Mouse (Mus musculus) brain, embryonic 14.5 days (tissue): ENCODE results near the gene Tex21. TPM values are rescaled to one million over a fixed set of nuclear protein-coding genes. Genes with fewer than 3 reads are reported as not detected.

Experiments used
- DNase-seq: peaks from one replicate; pipeline ENCODE4 v3.0.0-alpha.2; 2011; ENCODE audit warnings: low read depth
- CTCF ChIP-seq: fragments of 200-500 bp; IDR thresholded peaks from 2 replicates; pipeline ENCODE4 v1.5.1; 2012; ENCODE audit warnings: inconsistent platforms, mild to moderate bottlenecking, moderate library complexity, borderline replicate concordance; ENCODE audit not compliant: insufficient read depth, insufficient read length; ENCODE audit errors: extremely low read depth
- POLR2A ChIP-seq: fragments of 200-500 bp; IDR thresholded peaks from 2 replicates; pipeline ENCODE4 v1.6.1; 2012; ENCODE audit warnings: mild to moderate bottlenecking, inconsistent platforms, borderline replicate concordance; ENCODE audit not compliant: poor library complexity, insufficient read depth, insufficient read length, severe bottlenecking; ENCODE audit errors: extremely low read depth
- polyA plus RNA-seq: library from polyadenylated mRNA; depleted of rRNA; stranded (reverse); fragments of >200 nt; gene quantifications from 2 replicates; pipeline ENCODE4 v1.2.3, GENCODE M21; 2012; rRNA removed

Gene Tex21
- 0.04 TPM in 1 of 2 replicates, not detected in the other for polyA plus RNA-seq

DNA sequence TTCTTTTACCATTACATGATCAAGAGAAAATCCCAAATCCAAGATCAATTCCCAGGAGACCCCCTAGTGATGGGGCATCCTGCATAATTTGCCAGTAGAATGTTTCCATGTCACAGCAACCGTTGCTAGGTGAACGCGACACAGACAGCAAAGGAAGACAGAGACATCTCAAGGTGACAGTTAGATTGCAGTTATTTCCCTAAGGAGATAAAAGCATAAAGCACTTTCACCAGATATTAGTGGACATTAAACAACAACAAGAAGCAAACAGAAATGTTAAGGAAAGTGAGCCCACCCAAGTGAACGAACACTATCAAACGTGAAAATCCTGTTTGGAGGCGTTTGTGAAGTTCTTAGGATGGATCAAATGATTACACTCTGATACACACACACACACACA, at the start of gene Tex21:
TSS of gene Tex21 (minus strand) at position 101 of the 400 bp plus-strand sequence.
- no peak for TF ChIP-seq CTCF
- no peak for TF ChIP-seq POLR2A
- peak; percentile 27 for DNase-seq

- peak; percentile 62 for DNase-seq
- TF ChIP-seq POLR2A: no peak
- peak; percentile 77 for TF ChIP-seq CTCF
Measured at GRCm38 (mm10) chr12:76293192-76293591, 46.6 kb upstream of the Tex21 start.

DNA sequence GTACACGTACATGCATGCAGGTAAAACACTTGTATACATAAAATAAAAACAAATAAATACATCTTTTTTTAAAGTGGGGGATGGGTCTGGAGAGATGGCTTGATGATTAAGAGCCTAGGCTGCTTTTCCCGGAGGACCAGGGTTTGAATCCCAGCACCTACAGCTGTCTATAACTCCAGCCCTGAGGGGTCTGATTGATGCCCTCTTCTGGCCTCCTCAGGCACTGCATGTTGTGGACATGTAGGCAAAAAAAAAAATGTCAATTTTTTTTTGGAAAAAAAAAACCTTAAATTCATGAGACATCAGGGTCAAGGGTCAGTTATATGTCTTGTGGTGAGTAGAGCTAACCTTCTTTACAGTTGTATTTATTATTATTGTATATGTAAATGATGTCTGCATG, 43.7 kb upstream of the Tex21 start:
- no peak for DNase-seq
- TF ChIP-seq CTCF: peak; percentile 27; the same call in 1 of the 2 replicates
- TF ChIP-seq POLR2A: no peak

GRCm38 (mm10) chr12:76289428-76289827, 42.9 kb upstream of the Tex21 start:
- DNase-seq: no peak
- TF ChIP-seq CTCF (no peak), POLR2A (no peak)

GRCm38 (mm10) chr12:76288494-76288893, 41.9 kb upstream of the Tex21 start:
- TF ChIP-seq POLR2A (no peak), CTCF (no peak)
- peak; percentile 54 for DNase-seq

GRCm38 (mm10) chr12:76287986-76288385, 41.4 kb upstream of the Tex21 start:
- TF ChIP-seq POLR2A (no peak), CTCF (no peak)
- peak; percentile 88 for DNase-seq

DNA sequence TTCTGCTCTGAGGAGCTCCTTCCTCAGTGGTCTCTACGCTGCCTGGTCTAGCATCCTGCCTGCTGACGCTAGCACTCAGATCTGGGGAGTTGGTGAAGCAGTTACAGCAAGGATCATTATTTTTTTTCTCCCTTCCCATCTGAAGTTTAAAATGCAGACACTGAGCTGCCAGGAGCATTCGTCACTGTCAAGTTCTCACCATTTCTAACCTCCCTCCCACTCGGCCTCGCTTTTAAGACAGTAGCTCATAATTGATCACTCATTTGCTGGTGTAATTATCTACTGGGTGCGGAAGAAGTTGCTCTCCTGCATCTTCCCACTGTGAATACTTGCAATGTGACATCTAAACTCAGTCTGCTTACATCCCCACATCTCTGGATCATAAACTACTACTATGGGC, 38.9 kb upstream of the Tex21 start:
- no peak for DNase-seq
- TF ChIP-seq POLR2A: no peak
- TF ChIP-seq CTCF: no peak

DNA sequence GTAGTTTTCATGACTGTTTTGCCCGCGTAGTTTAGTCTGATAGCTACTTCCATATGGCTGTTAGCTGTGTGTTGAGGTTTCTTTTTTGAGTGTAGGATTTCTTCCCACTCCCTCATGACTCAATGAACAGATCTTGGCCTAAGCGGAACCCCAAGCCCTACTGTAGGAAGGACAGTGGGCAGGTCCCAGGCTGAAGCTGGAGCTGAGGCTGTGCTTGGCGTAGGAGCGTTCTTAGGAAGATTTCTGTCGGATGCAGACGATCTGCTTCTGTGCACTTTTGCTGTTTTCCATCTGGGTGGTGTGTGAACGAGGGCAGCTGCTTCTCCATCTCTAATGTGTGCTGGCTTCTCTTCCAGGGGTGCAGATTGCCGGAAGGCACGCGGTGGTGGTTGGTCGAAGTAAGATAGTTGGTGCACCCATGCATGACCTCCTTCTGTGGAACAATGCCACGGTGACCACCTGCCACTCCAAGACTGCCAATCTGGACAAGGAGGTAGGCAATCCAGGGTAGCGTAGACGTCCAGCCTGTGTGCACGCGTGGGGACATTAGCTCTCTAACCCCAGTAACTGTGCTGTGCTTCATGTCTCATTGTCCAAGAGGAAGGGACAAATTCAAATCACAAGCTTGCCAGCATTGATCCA, 36.1 kb upstream of the Tex21 start:
- peak; percentile 15 for DNase-seq
- TF ChIP-seq CTCF (no peak), POLR2A (no peak)

DNA sequence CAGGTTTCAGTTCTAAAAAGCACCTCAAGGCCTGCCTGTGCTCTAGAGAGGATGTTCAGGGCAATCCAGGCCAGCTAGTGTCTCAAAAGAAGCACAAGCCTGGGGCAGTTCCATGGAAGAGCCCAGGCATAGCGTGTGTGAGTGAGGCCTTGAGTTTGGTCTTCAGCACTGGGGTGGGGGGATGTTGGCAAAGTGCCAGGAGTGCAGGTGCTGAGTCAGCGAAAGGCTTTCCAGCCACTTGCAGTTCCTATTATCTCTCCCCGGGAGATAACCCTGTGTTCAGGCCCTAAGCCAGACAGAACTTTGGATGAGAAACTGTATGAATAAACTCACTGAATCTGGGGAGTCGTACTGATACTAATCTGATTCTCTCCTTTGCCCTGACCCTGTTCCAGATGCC, 35.6 kb upstream of the Tex21 start:
- DNase-seq: peak; percentile 73
- TF ChIP-seq POLR2A: no peak
- no peak for TF ChIP-seq CTCF

GRCm38 (mm10) chr12:76281111-76281660, 34.6 kb upstream of the Tex21 start:
- TF ChIP-seq POLR2A: no peak
- TF ChIP-seq CTCF: no peak
- DNase-seq: no peak

- peak; percentile 25 for DNase-seq
- no peak for TF ChIP-seq CTCF
- no peak for TF ChIP-seq POLR2A
Measured at GRCm38 (mm10) chr12:76280556-76280955, 34.0 kb upstream of the Tex21 start.

DNA sequence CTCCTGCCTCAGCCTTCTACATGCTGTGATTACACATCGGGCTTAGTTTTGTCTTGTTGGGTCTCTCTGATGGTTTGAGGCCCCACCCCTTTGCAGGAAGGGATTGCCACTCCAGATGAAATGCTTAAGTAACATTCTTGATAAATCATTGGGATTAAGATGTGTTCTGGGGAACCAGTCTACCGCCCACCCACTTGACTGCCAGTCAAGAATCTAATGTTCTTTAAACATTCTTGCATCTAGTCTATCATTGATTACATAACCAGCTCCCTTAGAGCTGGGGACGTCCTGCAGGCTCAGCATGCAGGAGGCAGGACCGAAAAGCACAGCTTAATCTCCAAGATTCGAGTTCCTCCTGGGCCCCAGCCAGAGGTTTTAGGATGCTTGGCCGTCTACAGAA, 31.7 kb upstream of the Tex21 start:
- TF ChIP-seq CTCF (no peak), POLR2A (no peak)
- no peak for DNase-seq
